Mouse (Mus musculus) kidney, adult 2 months (tissue): Measurements from ENCODE around the gene Nrf1. TPM values are rescaled to one million over a fixed set of nuclear protein-coding genes. Genes with fewer than 3 reads are reported as not detected.
A peak's percentile ranks its signal among the peaks of the same experiment; 100 is the strongest.

Experiments used
- DNase-seq: peaks from one replicate; pipeline ENCODE4 v3.0.0; 2021
- H3K27ac ChIP-seq: fragments of 200-500 bp; 2 replicates; pipeline ENCODE4 v1.5.1; 2012; ENCODE audit warnings: low read depth, low read length, control low read depth, inconsistent platforms; ENCODE audit not compliant: insufficient read depth
- H3K27me3 ChIP-seq: fragments of 200-500 bp; replicated peaks from 2 replicates; pipeline ENCODE4 v1.6.1; 2012; ENCODE audit warnings: mild to moderate bottlenecking, moderate library complexity, low read length, inconsistent platforms; ENCODE audit not compliant: control insufficient read depth, insufficient read depth
- H3K36me3 ChIP-seq: fragments of 200-500 bp; 2 replicates; pipeline ENCODE4 v1.6.1; 2012; ENCODE audit warnings: mild to moderate bottlenecking, moderate library complexity, low read length, inconsistent platforms; ENCODE audit not compliant: control insufficient read depth, insufficient read depth
- H3K4me1 ChIP-seq: fragments of 200-500 bp; 2 replicates; pipeline ENCODE4 v1.6.1; 2011; ENCODE audit warnings: low read length; ENCODE audit not compliant: control insufficient read depth, insufficient read depth
- H3K4me3 ChIP-seq: fragments of 200-500 bp; 2 replicates; pipeline ENCODE4 v1.5.1; 2011; ENCODE audit warnings: mild to moderate bottlenecking, low read depth, low read length, control low read depth; ENCODE audit not compliant: insufficient read depth
- CTCF ChIP-seq: fragments of 200-500 bp; conservative IDR thresholded peaks from 2 replicates; pipeline ENCODE4 v1.5.1; 2011; ENCODE audit warnings: low read depth, mild to moderate bottlenecking, control low read depth, low read length, moderate library complexity, mixed read lengths; ENCODE audit not compliant: insufficient read depth, insufficient read length
- POLR2A ChIP-seq: fragments of 200-500 bp; IDR thresholded peaks from one replicate; pipeline ENCODE4 v1.6.1; 2011; ENCODE audit warnings: low read depth, low read length, control low read depth
- WGBS: fragments of 180-500 bp; shearing (Covaris S2); methylation state at CpG from one replicate; pipeline ENCODE4 v1.1.7; 2018; 5-methylcytosine and 5-hydroxymethylcytosine counted together
- polyA plus RNA-seq: library from polyadenylated mRNA; depleted of rRNA; stranded (reverse); fragments of >200 nt; gene quantifications from 2 replicates; pipeline ENCODE4 v1.2.3, GENCODE M21; 2012

The Nrf1 gene
- polyA plus RNA-seq, 1 experiment: 22.9 TPM

GRCm38 (mm10) chr6:30123391-30123790 is 75.6 kb downstream of the Nrf1 start:
- no peaks in the 10 kb centered on the region for H3K4me1 ChIP-seq
- no peaks in the 10 kb centered on the region for H3K27me3 ChIP-seq
- TF ChIP-seq POLR2A (no peak), CTCF (no peak)
- no peak for DNase-seq
- peaks cover 5% of the 10 kb centered on the region for H3K36me3 ChIP-seq
- 92% methylated on average over 1 of the region's 1 CpGs for WGBS
- H3K27ac ChIP-seq: no peak overlapping the region
- H3K4me3 ChIP-seq: no peak overlapping the region

- Histone ChIP-seq H3K27ac (no peak overlapping the region), H3K4me1 (no peaks in the 10 kb centered on the region), H3K4me3 (no peak overlapping the region), H3K27me3 (no peaks in the 10 kb centered on the region), H3K36me3 (no peaks in the 10 kb centered on the region; the same call in 1 of the 2 replicates)
- 95% methylated on average over 7 of the region's 7 CpGs for WGBS
- no peak for DNase-seq
- TF ChIP-seq CTCF: no peak
Observed at GRCm38 (mm10) chr6:30126060-30126459, 78.3 kb downstream of the Nrf1 start.

GRCm38 (mm10) chr6:30126766-30127165 is 79.0 kb downstream of the Nrf1 start:
- TF ChIP-seq POLR2A: no peak
- peak; percentile 33 for DNase-seq
- Histone ChIP-seq H3K36me3 (no peaks in the 10 kb centered on the region; the same call in 1 of the 2 replicates), H3K4me3 (no peak overlapping the region), H3K4me1 (no peaks in the 10 kb centered on the region), H3K27me3 (no peaks in the 10 kb centered on the region), H3K27ac (no peak overlapping the region)
- 45% methylated on average over 8 of the region's 9 CpGs for WGBS

- Histone ChIP-seq H3K4me1 (no peaks in the 10 kb centered on the region), H3K4me3 (no peak overlapping the region), H3K27me3 (no peaks in the 10 kb centered on the region), H3K27ac (no peak overlapping the region), H3K36me3 (peaks cover 1% of the 10 kb centered on the region)
- DNase-seq: no peak
- 91% methylated on average over 3 of the region's 3 CpGs for WGBS
- TF ChIP-seq CTCF (no peak), POLR2A (no peak)
Observed at GRCm38 (mm10) chr6:30132399-30132798, 84.6 kb downstream of the Nrf1 start.

- TF ChIP-seq POLR2A: no peak
- TF ChIP-seq CTCF: no peak
- Histone ChIP-seq H3K27me3 (no peaks in the 10 kb centered on the region), H3K36me3 (peaks cover 1% of the 10 kb centered on the region), H3K4me1 (no peaks in the 10 kb centered on the region), H3K4me3 (no peak overlapping the region), H3K27ac (no peak overlapping the region)
- WGBS: 35% methylated on average over 3 of the region's 3 CpGs
- no peak for DNase-seq
Observed at GRCm38 (mm10) chr6:30135590-30135989, 87.8 kb downstream of the Nrf1 start.

- WGBS: 89% methylated on average over 2 of the region's 2 CpGs
- DNase-seq: no peak
Observed at GRCm38 (mm10) chr6:30137227-30137626, 89.4 kb downstream of the Nrf1 start.

GRCm38 (mm10) chr6:30139329-30140045 is 91.7 kb downstream of the Nrf1 start:
- no peak for DNase-seq
- WGBS: 79% methylated on average over 7 of the region's 7 CpGs
- no peak overlapping the region for H3K4me3 ChIP-seq
- TF ChIP-seq POLR2A (no peak), CTCF (no peak)
- H3K27ac ChIP-seq: no peak overlapping the region
- no peaks in the 10 kb centered on the region for H3K27me3 ChIP-seq
- no peaks in the 10 kb centered on the region; the same call in 1 of the 2 replicates for H3K36me3 ChIP-seq
- no peaks in the 10 kb centered on the region for H3K4me1 ChIP-seq

More at GRCm38 (mm10) chr6:30137227-30137626, 89.4 kb downstream of the Nrf1 start:
- no peak overlapping the region for H3K27ac ChIP-seq
- H3K4me1 ChIP-seq: no peaks in the 10 kb centered on the region
- TF ChIP-seq CTCF: no peak
- no peak for TF ChIP-seq POLR2A
- no peak overlapping the region for H3K4me3 ChIP-seq
- no peaks in the 10 kb centered on the region for H3K27me3 ChIP-seq
- H3K36me3 ChIP-seq: no peaks in the 10 kb centered on the region; the same call in none of the 2 replicates
